Mouse (Mus musculus) erythroblast, embryonic 14.5 days (primary cell): ENCODE data around the gene Agap2.

ENCODE experiments used
- GATA1 ChIP-seq: IDR thresholded peaks from 2 replicates; pipeline ENCODE4 v1.6.1; 2012; ENCODE audit warnings: low read length, inconsistent platforms, mixed read lengths
- TAL1 ChIP-seq: IDR thresholded peaks from 3 replicates; pipeline ENCODE4 v1.6.1; 2012; ENCODE audit warnings: low read length, inconsistent platforms, mixed read lengths

- TF ChIP-seq TAL1 = no peak
- no peak for TF ChIP-seq GATA1
Measured at GRCm38 (mm10) chr10:127114408-127114807, 39.3 kb downstream of the Agap2 start.
